Mouse (Mus musculus): Measurements from ENCODE around the gene Ntf3. TPM values are rescaled to one million over a fixed set of nuclear protein-coding genes. Genes with fewer than 3 reads are reported as not detected.

Gene Ntf3
- total RNA-seq, 2 experiments from 2014 or later: 3.1 to 3.2 TPM

DNA sequence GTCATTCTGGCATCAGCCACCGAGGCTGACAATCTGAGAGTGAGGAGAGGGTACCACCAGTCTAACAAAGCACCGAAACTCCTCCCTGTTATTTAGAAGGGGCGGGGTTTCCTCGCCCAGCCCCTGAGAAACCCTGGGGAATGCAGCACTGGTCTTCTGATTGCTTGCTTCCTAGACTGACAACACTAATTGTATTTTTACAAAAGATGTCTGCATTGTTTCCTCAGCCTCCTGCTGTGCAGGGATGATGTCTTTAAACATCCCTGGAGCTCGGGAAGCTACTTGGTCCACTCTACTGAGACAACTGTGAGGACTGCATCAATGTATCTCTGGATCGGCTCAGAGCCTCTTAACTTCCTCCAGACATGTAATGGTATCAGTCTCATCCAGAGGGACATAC, 64.1 kb downstream of the Ntf3 start:
- no peak for DNase-seq

DNA sequence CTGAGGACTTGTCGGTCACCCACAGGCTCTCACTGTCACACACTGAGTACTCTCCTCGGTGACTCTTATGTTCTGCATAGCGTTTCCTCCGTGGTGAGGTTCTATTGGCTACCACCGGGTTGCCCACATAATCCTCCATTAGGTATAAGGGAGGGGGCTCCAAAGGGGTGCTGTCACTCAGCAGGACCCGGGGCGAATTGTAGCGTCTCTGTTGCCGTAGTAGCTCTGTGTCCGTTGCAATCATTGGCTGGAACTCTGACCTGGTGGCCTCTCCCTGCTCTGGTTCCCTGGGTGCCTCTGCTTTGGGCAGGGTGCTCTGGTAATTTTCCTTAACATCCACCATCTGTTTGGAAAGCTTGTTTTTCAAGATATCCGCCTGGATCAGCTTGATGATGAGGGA, 64.7 kb downstream of the Ntf3 start:
- DNase-seq: no peak

GRCm38 (mm10) chr6:126100579-126100978, 66.1 kb downstream of the Ntf3 start:
- DNase-seq: no peak

- no peak for DNase-seq
Measured at GRCm38 (mm10) chr6:126097471-126097870, 69.2 kb downstream of the Ntf3 start.

GRCm38 (mm10) chr6:126096085-126096484, 70.6 kb downstream of the Ntf3 start:
- peak; percentile 53 for DNase-seq

- no peak for DNase-seq
Measured at GRCm38 (mm10) chr6:126095041-126095440, 71.7 kb downstream of the Ntf3 start.

DNA sequence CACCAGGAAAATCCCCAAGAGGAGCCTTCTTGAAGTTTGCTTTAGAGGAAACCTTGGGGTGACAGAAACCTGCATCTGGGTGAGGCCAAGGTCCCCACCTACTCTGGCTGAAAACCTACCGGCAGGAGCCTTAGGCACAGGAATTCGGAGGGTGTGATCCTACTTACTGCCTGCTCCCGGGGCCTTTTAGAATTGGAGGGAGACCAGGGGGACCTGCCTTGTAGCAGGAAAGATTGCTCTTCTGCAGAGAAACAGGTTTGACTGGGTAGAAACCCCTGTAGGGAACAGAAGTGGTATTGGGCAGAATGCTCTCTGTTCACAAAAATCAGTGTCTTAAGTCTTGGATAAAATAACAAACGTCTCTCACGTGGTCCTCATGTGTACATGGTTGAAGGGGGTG, 74.7 kb downstream of the Ntf3 start:
- DNase-seq: no peak

GRCm38 (mm10) chr6:126090063-126090462, 76.6 kb downstream of the Ntf3 start:
- no peak for DNase-seq

- DNase-seq: no peak
Measured at GRCm38 (mm10) chr6:126088489-126089265, 78.0 kb downstream of the Ntf3 start.

GRCm38 (mm10) chr6:126086321-126086950, 80.3 kb downstream of the Ntf3 start:
- DNase-seq: no peak

DNA sequence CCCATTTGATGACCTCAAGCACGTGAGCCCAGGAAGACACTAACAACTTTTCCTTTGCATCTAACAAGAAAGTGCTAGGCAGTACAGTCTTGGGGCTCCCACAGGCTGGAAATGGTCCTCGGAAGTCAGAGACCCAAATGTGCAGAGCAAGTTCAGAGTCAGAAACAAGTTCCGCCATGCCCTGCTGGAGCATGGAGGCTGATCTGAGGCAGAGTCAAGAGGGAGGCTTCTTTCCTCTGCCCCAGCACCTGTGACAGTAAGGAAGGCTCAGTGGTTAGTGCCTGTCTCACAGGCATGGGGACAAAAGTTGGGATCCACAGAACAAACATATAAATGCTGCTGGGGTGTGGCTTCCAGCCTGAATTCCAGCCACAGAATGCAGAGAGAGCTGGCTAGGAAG, 86.2 kb downstream of the Ntf3 start:
- no peak for DNase-seq

DNA sequence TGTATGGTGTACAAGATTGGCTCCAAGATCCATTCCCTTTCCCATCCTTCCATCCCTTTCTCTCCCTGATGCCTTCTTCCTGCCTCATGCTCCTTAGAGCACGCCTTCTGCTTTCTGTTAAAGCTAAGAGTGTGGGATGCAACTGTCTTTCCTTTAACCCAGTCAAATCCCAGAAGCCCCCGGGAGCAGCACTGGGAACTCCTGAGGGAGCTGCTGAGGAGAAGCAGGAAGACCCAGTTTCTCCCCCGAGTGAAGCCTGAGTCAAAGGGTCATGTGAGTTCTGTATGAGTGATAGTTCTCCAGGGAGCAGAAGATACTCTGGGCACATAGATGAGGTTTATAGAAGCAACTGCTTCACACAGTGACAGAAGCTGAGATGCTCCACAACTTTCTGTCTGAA, 109.0 kb downstream of the Ntf3 start:
- peak; percentile 9 for DNase-seq

DNA sequence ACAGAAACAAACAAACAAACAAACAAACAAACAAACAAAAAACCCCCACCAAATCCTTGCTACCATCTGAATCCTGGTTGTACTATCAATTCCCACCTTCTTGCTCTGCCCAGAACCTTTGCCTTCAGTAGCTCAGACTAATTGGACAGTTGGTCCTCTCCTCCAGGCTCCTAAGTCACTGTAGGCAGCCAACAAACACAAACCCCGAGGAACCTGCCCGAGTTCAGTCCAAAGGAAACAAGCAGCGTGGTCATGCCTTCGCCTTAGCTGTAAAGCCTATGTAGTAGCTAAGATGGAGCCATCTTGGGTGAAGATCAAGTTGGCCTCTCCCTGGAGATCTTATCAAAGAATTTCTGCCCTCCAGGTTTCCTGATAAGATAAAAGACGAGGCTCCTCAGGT, 113.6 kb downstream of the Ntf3 start:
- DNase-seq: no peak
